Mouse (Mus musculus): ENCODE data around the gene Crebl2. TPM values are rescaled to one million over a fixed set of nuclear protein-coding genes. Genes with fewer than 3 reads are reported as not detected.

Gene Crebl2
- total RNA-seq (2021) = 10 to 100 TPM; 15.5 to 19.8 TPM
- long read RNA-seq, experiment 1, partial matches to known transcripts = 1 of 2 reads
- long read RNA-seq, experiment 1, other reads (novel, unspliced or antisense) = 0 of 2 reads
- long read RNA-seq, experiment 2, partial matches to known transcripts = 0 of 4 reads
- long read RNA-seq, experiment 2, other reads (novel, unspliced or antisense) = 2 of 4 reads

- peak; percentile 98 to 99 for DNase-seq (ENCODE audit: low spot score in 2 of 2)
These were observed at the start of gene Crebl2 for GRCm38 (mm10) chr6:134829786-134830700. Crebl2 (plus strand) TSS chr6:134830154.

- DNase-seq (ENCODE audit: low spot score in 2 of 2) = no peak
These were observed 48.5 kb upstream of the Crebl2 start for GRCm38 (mm10) chr6:134781494-134781913.

GRCm38 (mm10) chr6:134782900-134783299 lies 47.1 kb upstream of the Crebl2 start:
- no peak for DNase-seq (ENCODE audit: low spot score in 2 of 2)

- DNase-seq (ENCODE audit: low spot score in 2 of 2) = no peak
These were observed 43.5 kb upstream of the Crebl2 start for GRCm38 (mm10) chr6:134786426-134786825.

- DNase-seq (ENCODE audit: low spot score in 2 of 2) = no peak
These were observed 40.9 kb upstream of the Crebl2 start for GRCm38 (mm10) chr6:134789100-134789499.

GRCm38 (mm10) chr6:134791251-134792118 lies 38.5 kb upstream of the Crebl2 start:
- no peak for DNase-seq (ENCODE audit: low spot score in 2 of 2)

GRCm38 (mm10) chr6:134792141-134793045 lies 37.6 kb upstream of the Crebl2 start, which contains the start of gene Dusp16:
Dusp16 (minus strand) TSS chr6:134792625.
- peak; percentile 45 to 59 for DNase-seq (ENCODE audit: low spot score in 2 of 2)

- DNase-seq (ENCODE audit: low spot score in 2 of 2) = no peak
These were observed 36.7 kb upstream of the Crebl2 start for GRCm38 (mm10) chr6:134793046-134793806.

GRCm38 (mm10) chr6:134793911-134794520 lies 35.9 kb upstream of the Crebl2 start:
- peak; percentile 58 to 70 for DNase-seq (ENCODE audit: low spot score in 2 of 2)

- DNase-seq (ENCODE audit: low spot score in 2 of 2) = no peak
These were observed 33.7 kb upstream of the Crebl2 start for GRCm38 (mm10) chr6:134796297-134796696.

GRCm38 (mm10) chr6:134801483-134801882 lies 28.5 kb upstream of the Crebl2 start:
- no peak for DNase-seq (ENCODE audit: low spot score in 2 of 2)

GRCm38 (mm10) chr6:134802641-134803043 lies 27.3 kb upstream of the Crebl2 start:
- DNase-seq (ENCODE audit: low spot score in 2 of 2) = no peak

- no peak for DNase-seq (ENCODE audit: low spot score in 2 of 2)
These were observed 25.1 kb upstream of the Crebl2 start for GRCm38 (mm10) chr6:134804736-134805277.

GRCm38 (mm10) chr6:134806130-134806529 lies 23.8 kb upstream of the Crebl2 start:
- no peak for DNase-seq (ENCODE audit: low spot score in 2 of 2)

GRCm38 (mm10) chr6:134807091-134807490 lies 22.9 kb upstream of the Crebl2 start:
- no peak for DNase-seq (ENCODE audit: low spot score in 2 of 2)

- DNase-seq (ENCODE audit: low spot score in 2 of 2) = no peak
These were observed 22.2 kb upstream of the Crebl2 start for GRCm38 (mm10) chr6:134807794-134808193.

GRCm38 (mm10) chr6:134813066-134813465 lies 16.9 kb upstream of the Crebl2 start:
- no peak for DNase-seq (ENCODE audit: low spot score in 2 of 2)

- no peak for DNase-seq (ENCODE audit: low spot score in 2 of 2)
These were observed 12.7 kb upstream of the Crebl2 start for GRCm38 (mm10) chr6:134817051-134817928.

Measured in adrenal gland, postnatal 4 days (tissue).